Mouse (Mus musculus) brain, embryonic 18.5 days (tissue): ENCODE data around the gene Rnf40.
"Not testable (repeated sequence)": the region's sequence is repeated elsewhere in the genome, so short reads cannot be mapped to it uniquely, and the experiment has no call there.

Experiments
- DNase-seq: peaks from one replicate; pipeline ENCODE4 v3.0.0-alpha.2; 2012; ENCODE audit warnings: low read depth, low spot score

The Rnf40 gene

GRCm38 (mm10) chr7:127602903-127603302 is 14.3 kb downstream of the Rnf40 start:
- no peak for DNase-seq

GRCm38 (mm10) chr7:127604256-127604655 is 15.7 kb downstream of the Rnf40 start:
- no peak for DNase-seq

- no peak for DNase-seq
Observed at GRCm38 (mm10) chr7:127607150-127607549, 18.6 kb downstream of the Rnf40 start.

- DNase-seq: no peak
Observed at GRCm38 (mm10) chr7:127611011-127611410, 22.4 kb downstream of the Rnf40 start.

GRCm38 (mm10) chr7:127611561-127611960 is 23.0 kb downstream of the Rnf40 start:
- DNase-seq: no peak

- no peak for DNase-seq
Observed at GRCm38 (mm10) chr7:127613501-127613900, 24.9 kb downstream of the Rnf40 start.

GRCm38 (mm10) chr7:127614091-127614490 is 25.5 kb downstream of the Rnf40 start:
- DNase-seq: no peak

- DNase-seq: no peak
Observed at GRCm38 (mm10) chr7:127614511-127614890, 25.9 kb downstream of the Rnf40 start.

- peak; percentile 78 for DNase-seq
Observed at GRCm38 (mm10) chr7:127614891-127615843, 26.6 kb downstream of the Rnf40 start, which contains the start of gene Zfp629. Gene Zfp629 (minus strand): TSS chr7:127615797.

GRCm38 (mm10) chr7:127616336-127616735 is 27.8 kb downstream of the Rnf40 start:
- no peak for DNase-seq

GRCm38 (mm10) chr7:127616881-127617280 is 28.3 kb downstream of the Rnf40 start:
- no peak for DNase-seq

GRCm38 (mm10) chr7:127617962-127618361 is 29.4 kb downstream of the Rnf40 start:
- no peak for DNase-seq

- not testable (repeated sequence) for DNase-seq
Observed at GRCm38 (mm10) chr7:127618402-127618801, 29.8 kb downstream of the Rnf40 start.

- no peak for DNase-seq
Observed at GRCm38 (mm10) chr7:127626039-127626438, 37.5 kb downstream of the Rnf40 start.

- DNase-seq: no peak
Observed at GRCm38 (mm10) chr7:127626471-127626870, 37.9 kb downstream of the Rnf40 start.

GRCm38 (mm10) chr7:127628646-127629045 is 40.1 kb downstream of the Rnf40 start:
- DNase-seq: no peak

- no peak for DNase-seq
Observed at GRCm38 (mm10) chr7:127631416-127631815, 42.8 kb downstream of the Rnf40 start.

- DNase-seq: no peak
Observed at GRCm38 (mm10) chr7:127636963-127637362, 48.4 kb downstream of the Rnf40 start.

GRCm38 (mm10) chr7:127641260-127641659 is 52.7 kb downstream of the Rnf40 start:
- no peak for DNase-seq

GRCm38 (mm10) chr7:127642254-127642653 is 53.7 kb downstream of the Rnf40 start:
- DNase-seq: no peak

- DNase-seq: no peak
Observed at GRCm38 (mm10) chr7:127646363-127646762, 57.8 kb downstream of the Rnf40 start.

- DNase-seq: not testable (repeated sequence)
Observed at GRCm38 (mm10) chr7:127647576-127647975, 59.0 kb downstream of the Rnf40 start.

- no peak for DNase-seq
Observed at GRCm38 (mm10) chr7:127648516-127649201, 60.1 kb downstream of the Rnf40 start.
